Mouse (Mus musculus) skeletal muscle tissue, adult 2 months (tissue): ENCODE measurements at regions not wholly inside any gene's neighbourhood (a gene's known extent, or its start where the extent isn't known, plus 50 kb on each side); places are given as distances from the start of the nearest gene placed in this dataset.
A peak's percentile ranks its signal among the peaks of the same experiment; 100 is the strongest.

Experiments
- DNase-seq: peaks from one replicate; pipeline ENCODE4 v3.0.0-alpha.2; 2012; ENCODE audit warnings: low read depth, low spot score

GRCm38 (mm10) chr10:17074402-17075027 lies 648.5 kb upstream of the Cited2 start:
- no peak for DNase-seq

GRCm38 (mm10) chr10:17075147-17075546 lies 647.9 kb upstream of the Cited2 start:
- DNase-seq, result no peak

- DNase-seq, result no peak
These were observed 647.4 kb upstream of the Cited2 start for GRCm38 (mm10) chr10:17075576-17075975.

GRCm38 (mm10) chr10:17076186-17076585 lies 646.8 kb upstream of the Cited2 start:
- no peak for DNase-seq

GRCm38 (mm10) chr10:17077580-17077979 lies 645.4 kb upstream of the Cited2 start:
- DNase-seq, result no peak

GRCm38 (mm10) chr10:17080818-17081217 lies 642.2 kb upstream of the Cited2 start:
- DNase-seq, result no peak

GRCm38 (mm10) chr10:17082926-17083325 lies 640.1 kb upstream of the Cited2 start:
- no peak for DNase-seq

GRCm38 (mm10) chr10:17102065-17102464 lies 621.0 kb upstream of the Cited2 start:
- DNase-seq, result no peak

- no peak for DNase-seq
These were observed 619.6 kb upstream of the Cited2 start for GRCm38 (mm10) chr10:17103416-17103815.

GRCm38 (mm10) chr10:17106831-17107230 lies 616.2 kb upstream of the Cited2 start:
- no peak for DNase-seq

- no peak for DNase-seq
These were observed 611.9 kb upstream of the Cited2 start for GRCm38 (mm10) chr10:17111071-17111470.

- DNase-seq, result no peak
These were observed 608.2 kb upstream of the Cited2 start for GRCm38 (mm10) chr10:17114805-17115204.

GRCm38 (mm10) chr10:17129391-17130163 lies 593.4 kb upstream of the Cited2 start:
- DNase-seq, result no peak

- no peak for DNase-seq
These were observed 592.4 kb upstream of the Cited2 start for GRCm38 (mm10) chr10:17130661-17131060.

GRCm38 (mm10) chr10:17131763-17132162 lies 591.3 kb upstream of the Cited2 start:
- DNase-seq, result no peak

- DNase-seq, result peak; percentile 52
These were observed 547.6 kb upstream of the Cited2 start for GRCm38 (mm10) chr10:17175385-17175784.

- no peak for DNase-seq
These were observed 546.0 kb upstream of the Cited2 start for GRCm38 (mm10) chr10:17177054-17177453.

- no peak for DNase-seq
These were observed 545.3 kb upstream of the Cited2 start for GRCm38 (mm10) chr10:17177503-17178278.

- no peak for DNase-seq
These were observed 544.4 kb upstream of the Cited2 start for GRCm38 (mm10) chr10:17178627-17179026.

- no peak for DNase-seq
These were observed 538.6 kb upstream of the Cited2 start for GRCm38 (mm10) chr10:17184418-17184817.

- DNase-seq, result no peak
These were observed 526.8 kb upstream of the Cited2 start for GRCm38 (mm10) chr10:17196205-17196604.

GRCm38 (mm10) chr10:17196636-17197035 lies 526.4 kb upstream of the Cited2 start:
- no peak for DNase-seq
